Mouse (Mus musculus): ENCODE measurements around the gene Pink1.

Gene Pink1

DNA sequence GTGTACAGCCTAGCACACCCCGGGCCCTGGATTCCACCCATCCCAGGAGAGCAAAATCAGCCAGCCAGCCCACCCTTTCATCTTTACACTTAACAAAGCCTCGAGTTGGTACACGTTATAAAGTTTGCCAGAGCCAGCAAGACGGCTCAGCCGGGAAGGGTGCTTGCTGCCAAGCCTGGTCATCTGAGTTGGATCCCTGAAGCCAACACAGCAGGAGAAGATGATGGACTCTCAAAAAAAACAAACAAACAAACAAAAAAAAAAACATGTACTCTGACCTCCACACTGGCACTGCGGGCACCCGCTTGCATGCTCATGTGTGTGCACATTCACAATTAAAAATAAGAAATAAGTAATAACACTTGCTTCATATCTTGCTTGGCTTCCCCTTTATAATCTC is 15.9 kb upstream of the Pink1 start:
- no peak for DNase-seq (ENCODE audit: low spot score)

DNA sequence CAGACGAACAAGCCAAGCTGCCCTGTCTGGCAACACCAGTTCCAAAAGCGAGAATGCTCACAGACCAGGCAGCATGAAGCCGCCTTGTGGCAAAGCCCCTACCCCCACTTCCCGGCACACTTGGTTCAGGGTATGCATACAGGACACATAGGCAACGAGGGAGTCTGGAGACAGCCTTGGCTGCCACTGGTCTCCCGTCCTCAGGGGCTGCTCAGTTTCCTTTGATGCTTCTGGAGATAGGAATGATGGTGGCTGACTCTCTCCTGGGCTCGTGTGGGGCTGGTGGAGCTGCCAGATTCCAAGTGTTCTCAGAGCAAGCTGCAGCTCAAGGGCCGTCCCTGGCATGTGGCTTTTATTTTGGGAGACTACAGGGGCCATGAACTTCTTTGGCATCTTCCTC is 15.3 kb upstream of the Pink1 start:
- DNase-seq (ENCODE audit: low spot score) = no peak

DNA sequence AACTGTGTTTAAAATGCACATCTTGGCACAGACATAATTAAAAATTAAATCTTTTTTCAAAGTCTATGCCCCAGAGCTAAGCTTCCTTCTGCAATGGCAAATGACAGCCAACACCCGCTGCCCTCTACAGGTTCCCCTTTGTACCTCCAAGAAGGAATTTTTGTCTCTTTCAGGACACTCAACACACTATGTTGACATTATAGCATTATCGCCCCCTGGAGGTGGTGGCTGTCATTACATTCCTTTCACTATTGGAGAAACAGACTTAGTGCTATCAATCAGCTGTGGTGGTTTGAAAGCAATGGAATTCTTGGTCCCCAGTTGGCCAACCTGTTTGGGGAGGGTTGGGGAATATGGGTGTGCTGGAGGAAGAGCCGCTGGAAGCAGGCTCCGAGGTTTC is 13.9 kb upstream of the Pink1 start:
- peak; percentile 67 for DNase-seq (ENCODE audit: low spot score)

DNA sequence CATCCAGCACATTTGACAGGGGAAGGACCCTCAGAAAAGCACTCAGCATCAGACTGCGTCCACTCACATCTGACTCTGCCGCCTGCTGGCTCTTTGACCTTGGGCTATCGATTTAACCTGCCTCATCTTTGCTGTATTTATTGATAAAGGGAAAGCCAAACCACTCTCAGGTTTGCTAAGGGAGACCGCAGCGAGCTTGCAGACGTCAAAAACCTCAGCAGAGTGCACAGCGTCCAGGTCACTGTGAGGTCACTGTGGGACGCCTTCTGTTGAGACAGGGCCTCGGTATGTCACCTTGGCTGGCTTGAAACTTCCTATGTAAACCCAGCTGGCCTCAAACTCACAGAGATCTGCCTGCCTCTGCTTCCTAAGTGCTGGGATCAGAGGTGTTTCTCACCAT is 11.2 kb upstream of the Pink1 start:
- DNase-seq (ENCODE audit: low spot score) = no peak

DNA sequence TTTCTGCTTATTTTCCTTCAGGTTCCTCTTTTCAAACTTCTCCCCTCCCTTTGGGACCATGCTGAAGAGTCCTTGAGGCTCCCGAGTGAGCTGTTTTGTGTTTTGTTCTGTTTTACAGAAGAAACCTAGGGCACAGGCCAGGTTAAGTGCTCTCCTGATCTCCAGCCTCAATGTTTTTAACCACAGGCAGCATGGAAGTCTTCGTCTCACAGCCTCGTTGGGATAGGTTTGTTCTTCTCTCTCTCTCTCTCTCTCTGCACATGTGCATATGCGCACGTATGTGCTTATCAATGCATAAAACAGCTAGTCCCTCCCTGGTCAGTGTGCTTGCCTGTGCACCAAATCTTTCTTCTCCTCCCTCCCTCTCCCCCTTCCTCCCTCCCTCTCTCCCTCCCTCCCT is 10.8 kb upstream of the Pink1 start:
- DNase-seq (ENCODE audit: low spot score) = no peak

DNA sequence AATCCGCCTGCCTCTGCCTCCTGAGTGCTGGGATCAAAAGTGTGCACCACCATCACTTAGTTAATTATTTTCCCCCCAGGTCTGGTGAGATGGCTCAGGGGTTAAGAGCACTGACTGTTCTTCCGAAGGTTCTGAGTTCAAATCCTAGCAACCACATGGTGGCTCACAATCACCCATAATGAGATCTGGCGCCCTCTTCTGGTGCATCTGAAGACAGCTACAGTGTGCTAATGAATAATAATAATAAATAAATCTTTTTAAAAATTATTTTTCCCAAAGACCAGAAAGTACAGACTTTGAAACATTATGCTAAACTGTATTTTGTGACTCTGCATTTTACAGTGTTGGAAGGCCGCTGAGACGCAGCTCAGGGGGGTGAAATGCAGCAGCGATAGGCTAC is 9.5 kb upstream of the Pink1 start:
- DNase-seq (ENCODE audit: low spot score) = no peak

DNA sequence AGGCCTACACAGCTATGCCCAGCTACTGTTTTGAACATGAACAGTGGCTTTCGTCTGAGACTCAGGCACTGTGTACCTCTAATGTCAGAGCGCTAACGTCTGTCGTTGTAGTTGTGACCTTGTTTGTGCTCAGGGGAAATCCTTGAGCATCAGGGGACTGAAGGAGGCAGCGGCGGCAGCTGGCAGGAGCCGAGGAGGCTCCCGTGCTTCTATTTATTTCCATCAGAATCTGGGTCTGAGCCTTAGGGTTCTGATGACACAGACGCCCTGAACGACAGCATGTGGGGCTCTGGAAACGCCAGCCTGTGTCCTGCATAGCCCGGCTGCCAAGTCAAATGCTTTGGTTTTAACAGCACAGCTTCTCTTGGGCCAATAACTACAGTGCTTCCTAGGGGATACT is 8.9 kb upstream of the Pink1 start:
- DNase-seq (ENCODE audit: low spot score) = no peak

DNA sequence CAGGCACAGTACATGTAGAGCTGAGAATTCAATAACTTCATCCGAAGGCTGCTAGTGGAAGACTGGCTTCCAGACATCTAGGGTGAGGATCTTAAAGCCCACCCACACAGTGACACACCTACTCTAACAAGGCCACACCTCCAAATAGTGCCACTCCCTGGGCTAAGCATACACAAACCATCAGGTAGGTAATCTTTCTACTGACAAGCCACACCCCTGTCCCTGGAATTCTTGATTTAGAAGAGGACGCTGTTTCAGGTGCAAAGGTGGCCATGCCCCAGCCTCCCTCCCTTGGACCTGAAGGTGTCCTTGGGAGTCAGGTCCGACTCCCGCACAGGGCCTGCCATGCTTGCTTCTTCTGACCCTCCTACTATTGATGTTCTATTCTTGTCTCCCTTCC is 7.0 kb upstream of the Pink1 start:
- DNase-seq (ENCODE audit: low spot score) = no peak

DNA sequence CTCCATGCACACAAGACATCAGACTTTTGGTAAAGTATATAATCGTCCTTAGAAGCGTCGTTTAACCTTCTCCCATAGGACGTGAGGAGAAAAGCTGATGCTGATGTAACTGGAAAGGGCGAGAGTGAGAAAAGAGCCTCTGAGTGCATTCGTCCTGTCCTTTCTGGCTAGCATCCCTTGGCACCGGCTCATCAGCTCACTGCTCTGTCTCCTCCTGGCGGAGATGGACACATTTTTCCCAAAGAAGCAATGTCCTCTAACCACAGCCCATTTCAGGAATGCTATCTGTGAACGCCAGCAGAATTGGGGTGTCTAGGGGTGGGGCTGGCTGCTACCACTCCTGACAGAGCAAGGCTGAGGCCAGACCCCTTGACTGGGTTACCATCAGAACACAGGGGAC is 5.5 kb upstream of the Pink1 start:
- no peak for DNase-seq (ENCODE audit: low spot score)

DNA sequence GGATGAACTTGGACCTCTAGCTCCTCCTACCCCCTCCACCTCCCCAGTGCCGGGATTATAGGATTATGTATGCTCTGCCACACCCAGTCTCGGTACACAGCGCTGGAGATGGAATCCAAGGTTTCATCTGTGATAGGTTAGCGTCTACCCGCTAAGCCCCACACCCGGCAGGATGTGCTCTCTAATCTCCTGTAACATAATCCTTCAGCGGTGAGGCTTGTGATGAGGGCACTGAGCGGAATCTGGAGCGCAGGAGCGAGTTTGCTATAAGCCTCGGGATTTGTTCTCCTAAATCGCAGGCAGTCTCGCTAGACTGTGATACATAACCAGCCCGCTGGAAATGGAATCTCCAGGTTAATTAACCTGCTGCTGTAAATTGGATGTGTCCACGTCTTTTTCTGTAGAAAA is 4.2 kb upstream of the Pink1 start:
- peak; percentile 58 for DNase-seq (ENCODE audit: low spot score)

DNA sequence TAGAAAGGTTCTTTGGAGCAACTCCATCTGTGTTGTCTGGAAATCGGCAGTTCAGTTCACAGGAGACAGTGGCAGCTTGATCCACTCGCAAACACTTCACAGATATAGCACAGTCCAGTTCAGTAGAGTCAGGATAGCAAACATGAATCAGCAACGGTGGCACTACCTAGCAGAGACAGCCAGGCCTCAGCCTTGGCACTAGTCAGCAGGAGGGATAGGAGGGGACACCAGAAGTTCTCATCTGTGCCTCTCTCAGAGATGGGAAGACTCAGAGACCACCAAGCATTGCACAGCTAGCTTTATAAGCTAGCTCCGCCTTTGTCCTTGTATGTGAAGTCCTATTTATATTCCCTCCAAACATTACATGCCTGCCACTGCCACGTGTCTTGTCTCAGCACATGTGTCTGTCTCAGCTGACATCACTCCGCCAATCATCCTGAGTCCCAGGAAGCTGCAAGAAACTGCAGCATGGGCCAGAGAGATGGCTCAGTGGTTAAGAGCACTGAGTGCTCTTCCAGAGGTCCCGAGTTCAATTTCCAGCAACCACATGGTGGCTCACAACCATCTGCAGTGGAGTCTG is 1.9 kb upstream of the Pink1 start:
- DNase-seq (ENCODE audit: low spot score) = peak; percentile 5

DNA sequence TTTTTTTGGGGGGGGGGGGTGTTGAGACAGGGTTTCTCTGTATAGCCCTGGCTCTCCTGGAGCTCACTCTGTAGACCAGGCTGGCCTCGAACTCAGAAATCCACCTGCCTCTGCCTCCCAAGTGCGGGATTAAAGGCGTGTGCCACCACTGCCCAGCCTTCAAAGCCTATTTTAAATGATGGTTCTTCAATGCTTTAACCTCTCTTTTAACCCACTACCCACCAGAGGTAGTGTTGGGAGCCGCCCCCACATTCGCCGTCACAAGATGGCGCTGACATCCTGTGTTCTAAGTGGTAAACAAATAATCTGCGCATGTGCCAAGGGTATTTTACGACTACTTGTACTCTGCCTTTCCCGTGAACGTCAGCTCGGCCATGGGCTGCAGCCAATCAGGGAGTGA is 1.0 kb upstream of the Pink1 start:
- peak; percentile 11 for DNase-seq (ENCODE audit: low spot score)

DNA sequence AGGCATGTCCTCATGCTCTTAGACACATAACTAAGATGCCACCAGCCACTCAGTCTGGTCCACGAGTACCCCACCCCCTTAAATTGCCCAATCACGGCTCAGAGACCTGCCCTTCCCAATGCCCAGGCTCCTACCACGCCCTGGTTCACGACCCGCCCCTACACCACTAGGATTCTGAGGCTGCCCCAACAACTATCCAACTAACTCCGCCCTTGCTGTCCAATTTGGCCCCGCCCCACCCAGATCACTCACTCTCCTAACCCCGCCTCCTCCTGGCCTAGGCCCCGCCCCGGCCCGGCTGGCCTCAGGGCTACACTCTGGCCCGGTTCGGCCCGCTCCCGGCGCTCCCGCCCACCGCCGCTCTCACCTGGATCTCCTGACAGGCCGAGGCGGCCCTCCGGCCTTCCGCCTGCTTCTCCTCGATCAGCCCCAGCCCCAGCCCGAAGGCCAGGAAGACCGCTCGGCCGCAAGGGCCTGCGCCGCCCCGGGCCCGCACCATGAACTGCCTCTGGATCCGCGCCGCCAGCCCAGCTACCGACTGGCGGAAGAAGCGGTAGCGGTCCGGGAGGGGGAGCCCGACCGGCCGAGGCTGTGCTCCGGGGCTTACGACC is 536 bp downstream of the Pink1 start:
- DNase-seq (ENCODE audit: low spot score) = peak; percentile 93

DNA sequence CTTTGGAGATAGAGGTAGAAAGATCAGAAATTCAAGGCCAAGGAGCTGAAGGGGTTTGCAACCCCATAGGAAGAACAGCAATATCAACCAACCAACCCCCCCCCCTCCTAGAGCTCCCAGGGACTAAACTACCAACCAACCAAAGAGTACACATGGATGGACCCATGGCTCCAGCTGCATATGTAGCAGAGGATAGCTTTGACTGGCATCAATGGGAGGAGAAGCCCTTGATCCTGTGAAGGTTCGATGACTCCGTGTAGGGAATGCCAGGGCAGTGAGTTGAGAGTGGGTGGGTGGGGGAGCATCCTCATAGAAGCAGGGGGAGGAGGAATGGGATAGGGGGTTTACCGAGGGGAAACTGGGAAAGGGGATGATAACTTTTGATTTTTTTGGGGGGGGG is 1.7 kb downstream of the Pink1 start:
- DNase-seq (ENCODE audit: low spot score) = no peak

DNA sequence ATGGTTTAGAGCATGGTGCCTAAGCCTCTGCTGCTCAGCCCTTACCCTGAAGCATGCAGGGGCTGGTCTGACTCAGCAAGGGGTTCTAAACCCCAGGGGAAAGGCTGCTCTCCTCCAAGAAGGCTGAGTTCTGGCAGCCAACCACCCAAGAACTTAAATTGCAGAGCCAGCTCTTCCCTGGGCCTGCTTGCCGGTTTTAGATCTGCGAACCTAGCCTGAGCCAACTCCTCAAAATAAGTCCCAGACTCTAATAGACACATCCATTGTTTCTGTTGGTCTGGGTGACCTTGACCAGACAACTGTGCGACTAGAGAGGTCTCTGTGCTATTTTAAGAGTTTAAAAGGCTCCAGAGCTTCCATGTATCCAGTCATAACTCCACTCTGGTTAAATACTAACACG is 2.4 kb downstream of the Pink1 start:
- no peak for DNase-seq (ENCODE audit: low spot score)

DNA sequence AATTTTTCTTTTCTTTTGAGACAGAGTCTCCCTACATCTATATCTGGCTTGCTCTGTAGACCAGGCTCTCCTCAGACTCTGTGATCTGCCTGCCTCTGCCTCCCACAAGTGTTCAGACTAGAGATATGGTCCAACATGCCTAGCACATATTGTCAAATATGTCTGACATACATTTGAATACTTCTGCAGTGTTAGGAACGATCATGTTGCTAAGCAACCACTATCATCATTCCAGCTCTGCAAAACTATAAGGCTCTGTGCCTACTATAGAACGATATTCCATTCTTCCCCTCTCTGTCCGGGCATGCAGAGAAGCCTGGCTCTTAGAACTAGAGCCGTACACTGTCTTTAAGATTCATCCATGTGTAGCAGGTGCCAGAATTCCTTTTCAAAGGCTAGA is 3.4 kb downstream of the Pink1 start:
- DNase-seq (ENCODE audit: low spot score) = no peak

DNA sequence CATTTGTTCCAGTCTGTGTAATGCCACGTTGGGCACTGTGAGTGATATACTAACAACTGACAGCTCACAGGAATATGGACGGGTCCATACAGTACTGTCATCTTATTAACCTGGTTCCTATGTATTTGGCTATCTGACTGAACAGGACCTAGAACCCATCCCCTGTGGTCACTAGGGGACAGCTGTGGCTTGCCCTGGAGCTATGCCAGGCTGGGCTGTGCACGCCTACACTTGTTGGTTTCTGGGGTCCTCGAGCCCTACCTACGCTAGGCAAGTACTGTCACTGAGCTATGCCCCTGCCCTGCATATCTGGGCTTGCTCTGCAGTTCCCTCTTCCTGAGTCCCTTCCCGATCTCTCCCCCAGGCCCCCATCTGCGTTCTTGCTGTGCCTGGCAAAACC is 4.6 kb downstream of the Pink1 start:
- DNase-seq (ENCODE audit: low spot score) = no peak

DNA sequence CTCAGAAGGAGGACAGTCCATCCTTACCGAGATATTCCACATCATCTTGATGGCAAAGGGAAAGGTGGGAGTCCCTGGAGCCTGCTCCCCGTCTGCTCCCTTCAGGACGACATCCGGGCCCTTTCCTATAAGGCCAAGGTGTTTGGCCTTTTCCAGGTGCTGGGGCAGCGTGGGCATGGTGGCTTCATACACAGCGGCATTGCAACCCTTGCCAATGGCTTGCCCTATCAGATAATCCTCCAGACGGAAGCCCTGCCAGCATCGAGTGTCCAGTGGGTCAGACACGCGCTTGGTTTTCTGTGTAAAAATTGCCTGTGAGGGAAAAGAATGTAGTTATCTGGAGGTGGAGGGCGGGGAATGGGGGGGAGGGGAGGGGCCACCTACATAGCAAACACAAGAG is 5.4 kb downstream of the Pink1 start:
- no peak for DNase-seq (ENCODE audit: low spot score)

DNA sequence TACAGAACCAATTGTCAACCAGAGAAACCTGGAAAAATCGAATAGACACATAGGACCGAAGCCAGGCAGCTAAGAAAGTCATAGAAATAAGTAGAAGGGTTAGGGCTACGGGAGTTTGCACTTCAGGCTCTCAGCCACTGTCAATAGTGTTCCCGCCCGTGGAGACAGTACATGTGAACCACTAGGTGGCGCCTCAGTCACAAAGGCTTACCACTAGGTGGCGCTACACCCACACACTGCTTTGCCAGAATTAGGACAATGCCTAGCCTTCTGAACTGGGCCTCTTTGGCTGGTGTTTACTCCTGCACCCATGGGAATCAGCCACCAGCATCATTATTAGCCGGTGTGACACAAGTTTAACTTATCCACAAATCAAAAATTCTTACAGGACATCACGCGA is 6.6 kb downstream of the Pink1 start:
- DNase-seq (ENCODE audit: low spot score) = peak; percentile 92

DNA sequence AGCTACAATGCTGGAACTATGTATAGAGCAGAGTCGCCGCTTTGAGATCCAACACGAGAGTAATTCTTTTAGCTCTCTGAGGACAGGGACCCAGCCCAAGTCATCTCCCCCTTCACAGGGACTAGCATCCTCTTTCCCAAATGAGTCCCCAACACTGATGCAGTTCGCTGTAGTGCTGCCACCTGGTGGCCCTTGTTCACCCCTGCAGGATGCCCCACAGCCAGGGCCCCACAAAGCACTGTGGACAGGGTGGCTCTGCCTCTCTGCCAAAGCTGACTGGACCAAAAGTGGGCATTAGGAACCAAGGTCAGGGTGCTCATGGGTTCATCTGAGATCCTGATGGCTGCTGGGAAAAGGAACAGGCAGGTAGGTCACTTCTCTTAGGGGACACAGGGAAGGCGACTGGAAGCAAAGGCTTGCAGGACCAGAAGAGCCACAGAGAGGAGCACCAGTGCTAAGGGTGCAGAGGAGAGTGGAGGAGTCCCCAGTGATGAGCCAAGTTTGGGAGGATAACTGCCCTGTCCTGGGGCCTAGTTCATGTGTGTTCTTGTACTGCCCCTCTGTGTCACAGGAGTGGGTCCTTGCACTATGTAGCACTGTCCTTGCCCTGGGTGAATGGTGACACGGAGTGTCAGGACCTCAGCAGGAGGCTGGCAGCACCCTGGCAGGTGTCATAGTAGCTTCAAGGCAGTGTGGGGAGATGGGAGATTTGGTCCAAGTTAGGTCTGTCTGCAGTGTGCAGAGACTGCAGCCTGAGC is 7.4 kb downstream of the Pink1 start:
- DNase-seq (ENCODE audit: low spot score) = peak; percentile 79

DNA sequence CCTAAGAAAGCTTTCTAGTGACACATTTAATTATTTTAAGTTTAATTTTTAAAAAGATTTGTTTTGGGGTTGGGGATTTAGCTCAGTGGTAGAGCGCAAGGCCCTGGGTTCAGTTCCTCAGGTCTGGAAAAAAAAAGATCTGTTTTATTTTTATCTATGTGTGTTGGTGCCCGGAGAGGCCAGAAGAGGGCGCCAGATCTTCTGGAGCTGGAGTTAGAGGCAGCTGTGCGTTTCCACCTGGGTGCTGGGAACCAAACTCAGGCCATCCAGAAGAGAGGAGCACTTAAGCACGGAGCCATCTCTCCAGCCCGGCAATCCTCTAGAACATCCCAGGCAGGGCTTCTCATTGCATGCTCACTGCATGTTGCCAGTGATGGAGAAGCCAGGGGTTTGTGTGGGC is 9.7 kb downstream of the Pink1 start:
- no peak for DNase-seq (ENCODE audit: low spot score)

DNA sequence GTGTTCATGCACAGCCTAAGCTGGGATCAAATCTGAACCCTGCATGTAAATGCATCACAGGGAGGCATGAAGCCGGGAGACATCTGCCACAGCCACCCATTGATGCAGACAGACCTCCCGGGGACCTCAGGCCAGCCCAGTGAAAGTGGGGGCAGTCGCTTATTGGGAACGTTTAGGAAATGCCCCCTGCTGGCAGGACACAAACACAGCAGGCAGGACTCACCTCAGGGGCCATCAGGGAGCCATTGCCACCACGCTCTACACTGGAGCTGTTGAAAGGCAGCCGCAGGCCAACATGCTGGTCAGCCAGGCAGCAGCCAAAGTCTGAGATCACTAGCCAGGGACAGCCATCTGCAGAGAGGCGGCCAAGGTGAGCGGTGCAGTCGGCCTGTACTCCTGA is 10.3 kb downstream of the Pink1 start:
- peak; percentile 28 for DNase-seq (ENCODE audit: low spot score)

DNA sequence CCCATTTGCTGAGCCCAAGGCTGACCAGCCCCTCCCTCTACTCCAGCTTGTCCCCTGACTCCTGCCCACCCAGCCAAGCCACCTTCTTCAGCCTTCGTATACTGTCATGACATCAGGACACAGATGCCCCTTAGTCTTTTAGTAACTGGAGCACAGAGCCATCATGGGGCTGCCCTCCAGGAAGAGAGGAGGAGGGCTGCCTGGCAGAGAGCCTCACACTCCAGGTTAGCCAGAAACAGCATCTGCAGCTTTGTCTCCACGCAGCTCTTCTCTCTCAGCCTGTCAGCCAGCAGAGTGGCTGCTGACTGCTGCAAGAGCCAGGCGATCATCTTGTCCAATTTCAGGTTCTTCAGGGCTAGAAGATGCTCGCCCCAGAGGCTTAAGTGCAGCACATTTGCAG is 12.3 kb downstream of the Pink1 start:
- DNase-seq (ENCODE audit: low spot score) = no peak

DNA sequence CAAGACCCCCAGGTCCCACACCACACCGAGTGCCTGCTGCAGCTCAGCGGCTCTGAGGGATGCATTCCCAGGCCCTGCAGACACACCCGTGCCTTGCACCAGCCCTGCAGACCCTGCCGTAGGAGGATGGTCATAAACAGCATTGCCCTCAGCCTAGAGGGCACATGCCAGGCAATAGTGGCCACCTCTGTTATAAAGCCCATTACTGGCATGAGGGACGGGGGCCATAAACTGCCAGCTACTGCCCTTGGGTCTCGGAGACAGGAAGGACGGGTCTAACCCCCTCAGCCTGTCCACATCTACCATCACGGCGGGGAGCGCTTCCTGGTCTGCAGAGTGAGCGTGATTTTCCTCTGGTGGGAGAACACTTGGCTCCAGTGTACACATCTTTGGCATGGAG is 13.1 kb downstream of the Pink1 start:
- DNase-seq (ENCODE audit: low spot score) = no peak
